Mouse (Mus musculus) embryonic facial prominence, embryonic 15.5 days (tissue): Measurements from ENCODE around the gene Ifnar1. TPM values are rescaled to one million over a fixed set of nuclear protein-coding genes. Genes with fewer than 3 reads are reported as not detected.

Experiments
- ATAC-seq: fragments of 200-750 bp; cut with Nextera tagmentation; 2 replicates; pipeline ENCODE4 v1.8.0; 2017; ENCODE audit warnings: low read depth, moderate TSS enrichment; ENCODE audit not compliant: insufficient number of reproducible peaks, low FRiP score, low TSS enrichment
- H3K27ac ChIP-seq: fragments of 300-500 bp; sonication (generic); replicated peaks from 2 replicates; pipeline ENCODE4 v1.5.1; 2015; ENCODE audit warnings: mild to moderate bottlenecking, inconsistent platforms
- H3K27me3 ChIP-seq: fragments of 300-500 bp; sonication (generic); 2 replicates; pipeline ENCODE4 v1.6.1; 2015; ENCODE audit warnings: inconsistent platforms
- H3K36me3 ChIP-seq: fragments of 300-500 bp; sonication (generic); 2 replicates; pipeline ENCODE4 v1.6.1; 2015; ENCODE audit warnings: mild to moderate bottlenecking, inconsistent platforms
- H3K4me1 ChIP-seq: fragments of 300-500 bp; sonication (generic); 2 replicates; pipeline ENCODE4 v1.6.1; 2015; ENCODE audit warnings: inconsistent platforms
- H3K4me2 ChIP-seq: fragments of 300-500 bp; sonication (generic); replicated peaks from 2 replicates; pipeline ENCODE4 v1.6.1; 2015; ENCODE audit warnings: mild to moderate bottlenecking, inconsistent platforms
- H3K4me3 ChIP-seq: fragments of 300-500 bp; sonication (generic); replicated peaks from 2 replicates; pipeline ENCODE4 v1.5.1; 2015; ENCODE audit warnings: mild to moderate bottlenecking, inconsistent platforms
- H3K9ac ChIP-seq: fragments of 300-500 bp; sonication (generic); 2 replicates; pipeline ENCODE4 v1.6.1; 2015; ENCODE audit warnings: inconsistent platforms
- H3K9me3 ChIP-seq: fragments of 300-500 bp; sonication (generic); replicated peaks from 2 replicates; pipeline ENCODE4 v1.6.1; 2016; ENCODE audit warnings: inconsistent platforms
- WGBS: fragments of 180-500 bp; shearing (Covaris S2); methylation state at CpG from one replicate; pipeline ENCODE4 v1.1.7; 2015; 5-methylcytosine and 5-hydroxymethylcytosine counted together
- polyA plus RNA-seq: library from polyadenylated mRNA; unstranded; fragments of >200 nt; fragmentation: Nextera tagmentation; extraction: Ambion mirVana; gene quantifications from 2 replicates; pipeline ENCODE4 v1.2.1, GENCODE M21; 2015

Gene Ifnar1
- polyA plus RNA-seq, 1 experiment from 2014 or later = 57.4 TPM

DNA sequence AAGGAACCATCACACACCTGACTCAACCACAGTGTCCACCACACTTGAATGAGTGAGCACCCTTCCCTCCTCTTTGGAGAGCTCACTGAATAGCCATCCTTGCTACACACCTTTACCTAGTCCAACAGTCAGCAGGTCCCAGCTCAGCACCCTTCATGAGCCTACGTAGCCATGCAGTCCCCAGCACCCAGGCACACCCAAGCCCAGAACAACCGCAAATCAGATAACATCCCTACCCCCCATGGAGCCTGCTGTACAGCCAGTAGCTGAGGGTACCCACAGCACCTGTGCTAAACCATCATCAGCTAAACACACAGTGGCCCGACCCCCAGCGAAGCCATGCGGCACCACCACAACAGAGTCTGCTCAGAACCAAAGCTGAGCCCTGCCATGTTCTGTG is 37.0 kb upstream of the Ifnar1 start:
- Histone ChIP-seq H3K4me3 (no peak overlapping the region), H3K9ac (no peak overlapping the region), H3K36me3 (no peaks in the 10 kb centered on the region), H3K4me1 (peaks cover 9% of the 10 kb centered on the region; the same call in 1 of the 2 replicates), H3K27me3 (no peaks in the 10 kb centered on the region), H3K9me3 (no peaks in the 10 kb centered on the region), H3K27ac (no peak overlapping the region), H3K4me2 (no peak overlapping the region)
- 94% methylated on average over 5 of the region's 5 CpGs for WGBS
- no peak; the same call in 1 of the 2 replicates for ATAC-seq

- Histone ChIP-seq H3K4me3 (no peak overlapping the region), H3K9ac (no peak overlapping the region), H3K4me2 (no peak overlapping the region), H3K27ac (no peak overlapping the region), H3K4me1 (0 out of 2 replicates have a peak, but pooled peaks cover 6% of the 10 kb centered on the region), H3K27me3 (no peaks in the 10 kb centered on the region), H3K9me3 (no peaks in the 10 kb centered on the region), H3K36me3 (no peaks in the 10 kb centered on the region)
- ATAC-seq = no peak
- 81% methylated on average over 7 of the region's 7 CpGs for WGBS
These were observed 36.1 kb upstream of the Ifnar1 start for GRCm38 (mm10) chr16:91448895-91449294.

DNA sequence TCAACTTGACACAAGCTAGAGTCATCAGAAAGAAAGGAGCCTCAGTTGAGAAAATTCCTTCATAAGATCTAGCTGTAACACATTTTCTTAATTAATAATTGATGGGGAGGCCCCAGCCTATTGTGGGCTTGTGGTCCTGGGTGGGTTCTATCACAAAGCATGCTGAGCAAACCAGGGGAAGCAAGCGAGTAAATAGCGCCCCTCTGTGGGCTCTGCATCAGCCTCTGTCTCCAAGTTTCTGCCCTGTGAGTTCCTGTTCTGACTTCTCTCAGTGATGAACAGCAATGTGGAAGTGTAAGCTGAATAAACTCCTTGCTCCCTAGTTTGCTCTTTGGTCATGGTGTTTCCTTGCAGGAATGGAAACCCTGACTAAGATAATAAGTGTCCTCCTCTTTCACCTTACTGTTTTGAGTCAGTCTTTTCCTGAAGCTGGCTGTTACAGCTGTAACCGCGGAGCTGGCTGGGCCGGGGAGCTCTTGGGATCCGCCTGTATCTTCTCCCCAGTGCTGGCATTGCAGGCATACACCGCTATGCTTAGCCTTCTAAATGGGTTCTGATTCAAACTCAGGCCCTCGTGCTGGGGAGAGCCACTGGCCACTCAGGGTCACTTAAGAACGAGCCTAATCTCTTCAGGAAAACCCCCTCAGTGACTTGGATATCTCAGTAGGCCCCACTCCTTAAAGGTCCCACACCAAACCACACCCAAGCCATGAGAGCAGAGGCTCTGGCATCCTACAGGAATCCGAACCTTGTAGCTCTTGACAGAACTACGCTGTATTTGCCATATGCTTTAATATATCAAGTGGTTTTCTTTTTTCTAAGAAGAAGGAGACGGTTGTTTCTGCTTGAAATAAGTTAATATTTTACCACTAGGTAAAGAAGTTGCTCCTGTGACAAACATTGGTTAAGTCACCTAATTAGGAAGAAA is 34.6 kb upstream of the Ifnar1 start:
- H3K9me3 ChIP-seq = no peaks in the 10 kb centered on the region
- no peak overlapping the region for H3K9ac ChIP-seq
- no peak overlapping the region for H3K4me2 ChIP-seq
- H3K4me1 ChIP-seq = 0 out of 2 replicates have a peak, but pooled peaks cover 6% of the 10 kb centered on the region
- no peak for ATAC-seq
- no peaks in the 10 kb centered on the region for H3K36me3 ChIP-seq
- H3K27ac ChIP-seq = no peak overlapping the region
- H3K27me3 ChIP-seq = no peaks in the 10 kb centered on the region
- no peak overlapping the region for H3K4me3 ChIP-seq
- WGBS = 82% methylated on average over 12 of the region's 12 CpGs

- Histone ChIP-seq H3K27ac (0 out of 2 replicates have a peak overlapping the region, but pooled peaks have one; percentile 24), H3K9ac (no peak overlapping the region), H3K27me3 (no peaks in the 10 kb centered on the region), H3K9me3 (no peaks in the 10 kb centered on the region), H3K36me3 (no peaks in the 10 kb centered on the region), H3K4me3 (no peak overlapping the region), H3K4me2 (no peak overlapping the region), H3K4me1 (0 out of 2 replicates have a peak, but pooled peaks cover 6% of the 10 kb centered on the region)
- WGBS = 76% methylated on average over 2 of the region's 2 CpGs
- no peak for ATAC-seq
These were observed 33.1 kb upstream of the Ifnar1 start for GRCm38 (mm10) chr16:91451949-91452348.

GRCm38 (mm10) chr16:91452363-91452896 is 32.6 kb upstream of the Ifnar1 start:
- Histone ChIP-seq H3K27me3 (no peaks in the 10 kb centered on the region), H3K36me3 (no peaks in the 10 kb centered on the region), H3K9ac (no peak overlapping the region), H3K27ac (0 out of 2 replicates have a peak overlapping the region, but pooled peaks have one; percentile 24), H3K4me1 (0 out of 2 replicates have a peak, but pooled peaks cover 2% of the 10 kb centered on the region), H3K9me3 (no peaks in the 10 kb centered on the region), H3K4me2 (no peak overlapping the region), H3K4me3 (no peak overlapping the region)
- ATAC-seq = no peak
- WGBS = 50% methylated on average over 6 of the region's 6 CpGs

DNA sequence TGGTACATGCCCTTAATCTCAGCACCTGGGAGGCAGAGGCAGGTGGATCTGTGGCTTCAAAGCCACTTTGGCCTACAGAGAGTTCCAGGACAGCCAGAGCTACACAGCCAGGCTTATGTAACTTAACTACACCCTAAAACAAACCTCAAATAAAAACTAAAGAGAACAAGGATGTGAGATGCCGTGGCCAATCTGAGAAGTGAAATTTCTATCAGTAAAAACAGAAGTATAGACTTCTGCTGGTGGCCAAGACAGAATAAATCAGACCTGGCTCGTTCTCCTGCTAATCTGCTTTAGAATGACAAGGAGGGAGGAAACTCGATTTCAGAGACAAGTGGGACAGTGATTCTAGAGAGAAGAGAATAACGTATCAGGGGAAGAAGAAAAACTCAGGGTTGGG is 29.2 kb upstream of the Ifnar1 start:
- Histone ChIP-seq H3K36me3 (no peaks in the 10 kb centered on the region), H3K9ac (no peak overlapping the region), H3K27me3 (no peaks in the 10 kb centered on the region), H3K4me2 (no peak overlapping the region), H3K4me1 (no peaks in the 10 kb centered on the region), H3K27ac (no peak overlapping the region), H3K9me3 (no peaks in the 10 kb centered on the region), H3K4me3 (no peak overlapping the region)
- ATAC-seq = no peak
- WGBS = 59% methylated on average over 4 of the region's 4 CpGs

DNA sequence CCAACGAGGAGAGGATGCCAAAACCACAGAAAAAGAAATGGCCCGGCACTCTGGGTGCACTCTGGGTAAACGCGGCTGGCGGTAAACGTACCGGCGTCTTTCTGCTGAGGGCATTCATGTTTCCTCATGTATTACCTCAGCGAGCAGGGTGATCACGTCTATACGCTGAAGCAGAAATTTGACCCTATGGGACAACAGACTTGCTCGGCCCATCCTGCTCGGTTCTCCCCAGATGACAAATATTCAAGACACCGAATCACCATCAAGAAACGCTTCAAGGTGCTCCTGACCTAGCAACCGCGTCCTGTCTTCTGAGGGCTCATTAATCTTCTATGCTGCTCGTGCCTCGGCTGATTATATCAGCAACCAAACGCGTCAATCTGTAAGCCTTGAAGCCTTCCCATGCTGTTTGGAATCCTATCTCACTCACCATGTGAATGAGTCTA is 26.7 kb upstream of the Ifnar1 start:
- Histone ChIP-seq H3K27me3 (no peaks in the 10 kb centered on the region), H3K9ac (no peak overlapping the region), H3K4me1 (no peaks in the 10 kb centered on the region), H3K36me3 (no peaks in the 10 kb centered on the region), H3K9me3 (no peaks in the 10 kb centered on the region), H3K27ac (no peak overlapping the region), H3K4me2 (no peak overlapping the region), H3K4me3 (no peak overlapping the region)
- 79% methylated on average over 21 of the region's 21 CpGs for WGBS
- no peak for ATAC-seq

DNA sequence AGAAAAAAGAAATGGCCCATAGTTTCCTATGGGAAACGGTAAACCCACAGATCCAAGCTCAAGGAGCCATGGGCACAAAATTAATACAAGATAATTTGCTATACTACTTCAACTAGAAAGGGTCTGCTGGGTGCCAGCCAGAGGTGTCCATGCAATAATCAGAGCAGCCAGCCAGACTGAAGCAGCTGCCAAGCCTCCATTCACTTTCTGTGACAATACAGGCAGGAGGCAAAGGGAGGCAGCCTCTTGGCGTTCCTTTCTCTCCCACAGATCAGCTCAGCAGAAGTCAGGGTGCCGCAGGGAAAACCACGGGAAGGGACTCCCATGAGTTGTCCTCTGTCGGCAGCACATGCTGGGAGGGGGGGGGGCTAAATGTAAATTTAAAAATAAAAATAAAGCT is 26.1 kb upstream of the Ifnar1 start:
- Histone ChIP-seq H3K27me3 (no peaks in the 10 kb centered on the region), H3K27ac (no peak overlapping the region), H3K4me2 (no peak overlapping the region), H3K4me1 (no peaks in the 10 kb centered on the region), H3K9me3 (no peaks in the 10 kb centered on the region), H3K9ac (no peak overlapping the region), H3K36me3 (no peaks in the 10 kb centered on the region), H3K4me3 (no peak overlapping the region)
- whole genome bisulfite sequencing = 53% methylated on average over 5 of the region's 5 CpGs
- no peak for ATAC-seq

DNA sequence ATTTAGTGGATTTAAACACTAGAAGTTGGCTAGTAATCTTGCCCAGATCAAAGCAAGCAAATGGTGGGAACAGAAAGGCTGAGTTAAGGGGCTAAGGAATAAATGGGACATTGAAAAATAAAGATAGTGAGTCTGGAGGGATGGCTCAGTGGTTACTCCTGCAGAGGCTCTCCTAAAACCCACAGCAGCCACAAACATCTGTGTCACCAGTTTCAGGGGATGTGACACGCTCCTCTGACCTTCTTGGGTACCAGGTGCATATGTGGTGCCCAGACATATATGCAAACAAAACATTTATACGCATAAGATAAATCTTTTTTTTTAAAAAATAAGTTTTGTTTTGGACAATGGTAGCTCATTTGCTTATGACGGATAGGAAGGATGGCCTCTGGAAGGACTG is 25.6 kb upstream of the Ifnar1 start:
- Histone ChIP-seq H3K4me1 (peaks cover 4% of the 10 kb centered on the region; the same call in 1 of the 2 replicates), H3K9me3 (no peaks in the 10 kb centered on the region), H3K4me3 (no peak overlapping the region), H3K4me2 (no peak overlapping the region), H3K27me3 (no peaks in the 10 kb centered on the region), H3K27ac (no peak overlapping the region), H3K9ac (no peak overlapping the region), H3K36me3 (no peaks in the 10 kb centered on the region)
- 86% methylated on average over 3 of the region's 3 CpGs for WGBS
- no peak for ATAC-seq

GRCm38 (mm10) chr16:91459841-91460370 is 25.1 kb upstream of the Ifnar1 start:
- 67% methylated on average over 11 of the region's 11 CpGs for WGBS
- no peak overlapping the region for H3K4me3 ChIP-seq
- peaks cover 6% of the 10 kb centered on the region; the same call in 1 of the 2 replicates for H3K4me1 ChIP-seq
- no peak overlapping the region for H3K9ac ChIP-seq
- no peaks in the 10 kb centered on the region for H3K9me3 ChIP-seq
- no peak for ATAC-seq
- H3K36me3 ChIP-seq = no peaks in the 10 kb centered on the region
- H3K4me2 ChIP-seq = no peak overlapping the region
- no peaks in the 10 kb centered on the region for H3K27me3 ChIP-seq
- H3K27ac ChIP-seq = no peak overlapping the region

DNA sequence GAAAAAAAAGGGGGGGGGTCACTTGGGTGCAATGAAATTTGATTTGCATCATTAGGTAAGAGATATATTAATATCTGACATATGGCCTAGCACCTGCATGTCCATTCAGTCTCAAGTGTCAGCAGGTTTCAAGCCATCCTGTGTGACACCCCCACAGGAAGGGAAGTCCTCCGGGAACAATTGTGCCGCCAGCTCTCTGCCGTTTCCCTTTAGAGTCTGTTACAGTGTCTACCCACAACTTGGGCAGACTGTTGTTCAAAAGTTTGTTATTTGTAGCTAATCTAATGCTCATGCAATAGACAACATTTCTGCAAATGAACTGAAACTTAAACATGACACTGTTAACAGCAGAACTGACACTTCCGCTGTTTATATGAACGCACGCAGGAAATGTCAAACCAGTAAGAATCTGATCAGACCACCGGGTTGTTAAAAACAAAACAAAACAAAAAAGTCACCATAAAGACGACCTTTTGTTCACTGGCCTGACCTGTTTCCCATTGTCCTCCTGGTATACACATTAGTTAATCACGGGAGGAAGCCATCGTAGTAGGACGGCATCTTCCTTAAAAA is 23.9 kb upstream of the Ifnar1 start:
- no peak for ATAC-seq
- no peaks in the 10 kb centered on the region for H3K27me3 ChIP-seq
- H3K4me2 ChIP-seq = no peak overlapping the region
- no peak overlapping the region for H3K9ac ChIP-seq
- H3K4me1 ChIP-seq = peaks cover 18% of the 10 kb centered on the region
- no peaks in the 10 kb centered on the region for H3K36me3 ChIP-seq
- whole genome bisulfite sequencing = 63% methylated on average over 11 of the region's 11 CpGs
- no peak overlapping the region for H3K27ac ChIP-seq
- H3K4me3 ChIP-seq = no peak overlapping the region
- H3K9me3 ChIP-seq = no peaks in the 10 kb centered on the region
